Mouse (Mus musculus) neutrophil, adult 83 days (primary cell): ENCODE results near the gene Ago4. TPM values are rescaled to one million over a fixed set of nuclear protein-coding genes. Genes with fewer than 3 reads are reported as not detected.

Experiments
- total RNA-seq, 2 experiments: library from RNA; stranded (reverse); gene quantifications; one replicate each; pipeline ENCODE4 v1.2.4; 2023

Gene Ago4
- 10 to 100 TPM in 1 of 2 experiments, 1 to 10 TPM in 1; 9.7 to 11.6 TPM for total RNA-seq

GRCm38 (mm10) chr4:126532827-126533728 is at the start of gene Ago4:
Gene Ago4, minus strand, starts transcription at chr4:126533472.

GRCm38 (mm10) chr4:126556809-126557711 is 23.8 kb upstream of the Ago4 start, which contains the start of gene Clspn:
Gene Clspn, plus strand, starts transcription at chr4:126556935.

GRCm38 (mm10) chr4:126468285-126468901 is 64.9 kb downstream of the Ago4 start, which contains the start of gene Ago1:
Gene Ago1, minus strand, starts transcription at chr4:126468583.

Other genes starting within 250 kb of the Ago4 start
- not detected for gene Col8a2, start 246.7 kb downstream of the Ago4 start, total RNA-seq
- gene Adprhl2, start 211.8 kb downstream of the Ago4 start, total RNA-seq, result 10 to 100 TPM; 12.8 to 14.2 TPM
- gene Tekt2, start 207.8 kb downstream of the Ago4 start, total RNA-seq, result not detected
- 10 to 100 TPM in 1 of 2 experiments, 1 to 10 TPM in 1; 6.1 to 12.7 TPM for gene Ago3, start 103.9 kb downstream of the Ago4 start, total RNA-seq
- gene Ago1, start 64.9 kb downstream of the Ago4 start, total RNA-seq, result 10 to 100 TPM; 14.0 to 14.3 TPM
- gene Clspn, start 23.5 kb upstream of the Ago4 start, total RNA-seq, result 10 to 100 TPM; 28.7 to 40.7 TPM
- under 1 TPM; 0.42 to 0.68 TPM for gene 5730409E04Rik, start 76.3 kb upstream of the Ago4 start, total RNA-seq
- gene Psmb2, start 144.2 kb upstream of the Ago4 start, total RNA-seq, result 10 to 100 TPM; 77.1 to 83.3 TPM
- gene Tfap2e, start 202.8 kb upstream of the Ago4 start, total RNA-seq, result not detected
- 10 to 100 TPM; 12.9 to 13.6 TPM for gene Ncdn, start 220.0 kb upstream of the Ago4 start, total RNA-seq
- 10 to 100 TPM; 42.3 to 49.0 TPM for gene AU040320, start 220.1 kb upstream of the Ago4 start, total RNA-seq